Mouse (Mus musculus) testis, adult 2 months (tissue): ENCODE measurements around the gene Prrt2. TPM values are rescaled to one million over a fixed set of nuclear protein-coding genes. Genes with fewer than 3 reads are reported as not detected.

ENCODE experiments used
- H3K27ac ChIP-seq: fragments of 200-500 bp; 2 replicates; pipeline ENCODE4 v1.5.1; 2012; ENCODE audit warnings: low read depth, low read length; ENCODE audit not compliant: control insufficient read depth, insufficient read depth
- H3K27me3 ChIP-seq: fragments of 200-500 bp; 2 replicates; pipeline ENCODE4 v1.6.1; 2012; ENCODE audit warnings: mild to moderate bottlenecking, low read length, moderate library complexity; ENCODE audit not compliant: control insufficient read depth, insufficient read depth
- H3K36me3 ChIP-seq: fragments of 200-500 bp; 2 replicates; pipeline ENCODE4 v1.6.1; 2012; ENCODE audit warnings: mild to moderate bottlenecking, low read length; ENCODE audit not compliant: control insufficient read depth, insufficient read depth
- H3K4me1 ChIP-seq: fragments of 200-500 bp; 2 replicates; pipeline ENCODE4 v1.6.1; 2012; ENCODE audit warnings: low read length; ENCODE audit not compliant: control insufficient read depth, insufficient read depth
- H3K4me3 ChIP-seq: fragments of 200-500 bp; 2 replicates; pipeline ENCODE4 v1.5.1; 2012; ENCODE audit warnings: low read depth, mild to moderate bottlenecking, low read length, moderate library complexity, mixed read lengths; ENCODE audit not compliant: control insufficient read depth
- CTCF ChIP-seq: fragments of 200-500 bp; IDR thresholded peaks from 2 replicates; pipeline ENCODE4 v1.5.1; 2012; ENCODE audit warnings: low read depth, mild to moderate bottlenecking, inconsistent platforms, low read length, moderate library complexity; ENCODE audit not compliant: control insufficient read depth, insufficient read depth, insufficient replicate concordance
- POLR2A ChIP-seq: fragments of 200-500 bp; IDR thresholded peaks from 2 replicates; pipeline ENCODE4 v1.6.1; 2012; ENCODE audit warnings: low read depth, mild to moderate bottlenecking, inconsistent platforms, low read length, moderate library complexity; ENCODE audit not compliant: control insufficient read depth
- polyA plus RNA-seq: library from polyadenylated mRNA; depleted of rRNA; stranded (reverse); fragments of >200 nt; gene quantifications from 2 replicates; pipeline ENCODE4 v1.2.3, GENCODE M21; 2012

Gene Prrt2
- polyA plus RNA-seq, 1 experiment, result 3.4 TPM

DNA sequence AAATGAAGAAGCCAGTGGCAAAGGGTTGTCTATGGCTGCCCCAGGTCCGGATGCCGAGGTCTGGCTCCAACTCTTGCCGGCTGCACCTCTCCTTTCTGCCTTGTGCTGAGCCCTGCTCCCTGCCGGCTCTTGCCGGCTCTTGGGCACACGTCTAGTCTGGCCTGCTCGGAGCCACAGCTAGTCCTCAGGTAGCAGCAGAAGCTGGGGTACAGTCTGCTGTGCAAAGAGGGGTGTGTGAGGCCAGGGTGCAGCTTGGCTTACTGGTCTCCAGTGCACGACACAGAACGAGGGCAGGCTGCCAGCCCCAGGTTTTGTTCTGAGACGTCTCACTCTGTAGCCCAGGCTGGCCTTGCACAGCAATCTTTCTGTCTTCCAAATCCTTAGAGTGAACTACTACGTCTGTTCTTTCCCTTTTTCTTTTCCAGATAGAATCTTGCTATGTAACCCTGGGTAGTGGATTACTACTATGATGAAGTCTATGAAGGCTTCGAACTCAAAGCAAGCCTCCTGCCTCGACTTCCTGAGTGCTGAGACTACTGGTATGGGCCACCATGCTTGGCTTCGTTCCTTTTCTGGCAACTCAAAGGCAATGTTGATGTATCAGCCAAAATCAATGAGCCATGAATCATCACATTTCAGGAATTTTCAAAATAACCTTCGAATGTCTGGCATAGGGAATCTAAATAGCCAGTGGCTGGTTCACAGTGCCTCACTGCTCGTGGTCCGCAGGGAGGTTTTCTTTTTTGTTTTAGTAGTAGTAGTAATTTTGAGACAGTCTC is 11.5 kb downstream of the Prrt2 start:
- Histone ChIP-seq H3K36me3 (no peaks in the 10 kb centered on the region), H3K4me3 (no peak overlapping the region), H3K27ac (peak overlapping the region; percentile 10; the same call in 1 of the 2 replicates), H3K27me3 (no peaks in the 10 kb centered on the region), H3K4me1 (peaks cover 5% of the 10 kb centered on the region; the same call in 1 of the 2 replicates)
- no peak for TF ChIP-seq POLR2A
- no peak for TF ChIP-seq CTCF

DNA sequence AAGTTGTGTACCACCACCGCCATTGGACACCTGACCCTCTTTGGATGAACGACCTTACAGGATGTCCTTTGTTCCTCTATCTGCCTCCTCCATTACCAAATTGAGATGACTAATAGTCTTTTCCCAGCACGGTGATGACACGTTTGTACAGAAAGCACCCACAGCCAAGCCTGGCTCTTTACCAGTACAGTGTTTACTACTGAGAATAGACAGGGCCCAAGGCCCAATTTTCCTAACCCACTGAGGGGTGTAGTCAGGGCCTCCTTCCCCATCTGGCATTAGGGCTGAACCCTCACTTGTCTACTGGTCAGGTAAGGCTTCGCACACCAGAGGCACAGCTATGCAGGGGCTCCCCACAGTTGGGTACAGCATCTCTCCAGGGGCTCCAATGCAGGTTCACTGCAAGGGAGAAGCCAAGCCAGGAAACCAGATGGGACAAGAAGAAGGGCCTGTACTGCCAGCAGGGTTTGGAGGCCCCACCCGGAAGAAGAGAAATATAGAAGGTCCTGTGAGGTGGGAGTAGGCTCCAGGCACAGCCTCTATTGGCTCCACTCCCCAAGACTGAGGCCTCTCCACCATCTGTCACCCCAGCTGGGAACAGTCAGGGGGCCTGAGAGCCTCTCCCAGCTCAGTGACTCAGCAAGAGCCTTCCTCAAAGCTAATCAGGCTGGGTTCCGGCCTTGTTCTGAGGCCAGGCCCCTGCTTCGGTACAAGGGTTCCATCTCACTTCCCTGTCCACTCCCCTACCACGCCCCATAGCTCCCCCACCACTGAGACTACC is 12.6 kb downstream of the Prrt2 start:
- Histone ChIP-seq H3K27ac (peak overlapping the region; percentile 85), H3K4me1 (peaks cover 5% of the 10 kb centered on the region; the same call in 1 of the 2 replicates), H3K4me3 (no peak overlapping the region), H3K36me3 (no peaks in the 10 kb centered on the region), H3K27me3 (no peaks in the 10 kb centered on the region)
- no peak for TF ChIP-seq CTCF
- TF ChIP-seq POLR2A, result no peak

DNA sequence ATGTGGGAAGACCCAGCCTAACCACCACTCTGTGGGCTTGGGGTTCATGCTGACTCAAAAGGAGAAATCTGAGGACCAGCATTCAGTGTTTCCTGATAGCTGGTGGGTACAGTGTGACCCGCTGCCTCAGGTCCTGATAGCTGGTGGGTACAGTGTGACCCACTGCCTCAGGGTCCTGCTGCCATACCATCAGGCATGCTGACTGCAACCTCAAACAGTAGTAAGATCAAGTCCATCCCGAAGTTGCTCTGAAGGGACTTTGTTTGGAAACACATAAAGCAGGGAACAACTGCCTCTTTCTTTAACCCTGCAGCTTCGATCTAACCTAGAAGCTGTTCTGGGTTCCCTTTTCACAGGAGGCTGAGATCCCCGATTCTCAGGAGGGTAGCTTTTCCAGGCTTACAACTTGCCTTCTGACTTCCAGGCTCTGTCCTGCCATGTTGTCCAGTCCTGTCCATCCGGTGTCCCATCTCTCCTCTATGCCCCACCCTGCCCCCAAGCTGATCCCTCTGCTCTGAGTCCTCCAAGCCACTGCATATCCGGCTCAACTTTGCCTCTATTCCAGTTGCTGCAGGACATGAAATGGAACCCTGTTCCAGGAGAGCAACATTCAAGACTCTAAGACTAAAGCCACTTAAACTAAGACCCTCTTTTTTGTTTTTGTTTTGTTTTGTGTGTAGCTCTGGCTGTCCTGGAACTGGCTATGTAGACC is 13.5 kb downstream of the Prrt2 start:
- peaks cover 5% of the 10 kb centered on the region; the same call in 1 of the 2 replicates for H3K4me1 ChIP-seq
- no peak overlapping the region for H3K4me3 ChIP-seq
- H3K27ac ChIP-seq, result no peak overlapping the region
- TF ChIP-seq CTCF, result no peak
- no peaks in the 10 kb centered on the region for H3K36me3 ChIP-seq
- H3K27me3 ChIP-seq, result no peaks in the 10 kb centered on the region

- peaks cover 7% of the 10 kb centered on the region for H3K4me1 ChIP-seq
- no peaks in the 10 kb centered on the region for H3K27me3 ChIP-seq
- TF ChIP-seq POLR2A (no peak), CTCF (no peak)
- H3K4me3 ChIP-seq, result no peak overlapping the region
- no peaks in the 10 kb centered on the region for H3K36me3 ChIP-seq
- H3K27ac ChIP-seq, result no peak overlapping the region
Measured at GRCm38 (mm10) chr7:127004122-127004875, 16.7 kb downstream of the Prrt2 start.

DNA sequence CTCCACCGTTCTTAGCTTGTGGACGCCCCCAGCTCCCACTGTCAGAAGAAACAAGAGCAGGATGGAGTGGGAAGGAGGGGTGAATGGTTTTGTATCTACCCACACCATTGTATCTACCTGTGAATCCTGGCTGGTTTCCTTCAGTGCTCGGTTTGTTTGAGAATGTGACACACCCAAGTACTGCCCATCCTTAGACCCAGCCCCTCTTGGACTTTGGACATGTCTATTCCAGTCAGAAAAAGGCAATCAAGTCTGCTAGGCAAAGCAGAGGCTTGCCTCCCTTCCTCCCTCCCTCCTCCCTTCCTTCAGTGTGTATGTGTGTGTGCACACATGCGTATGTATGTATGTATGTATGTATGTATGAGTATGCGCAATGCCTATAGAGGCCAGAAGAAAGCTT is 17.4 kb downstream of the Prrt2 start:
- TF ChIP-seq POLR2A (no peak), CTCF (no peak)
- peaks cover 5% of the 10 kb centered on the region for H3K4me1 ChIP-seq
- no peak overlapping the region for H3K4me3 ChIP-seq
- no peaks in the 10 kb centered on the region for H3K36me3 ChIP-seq
- H3K27ac ChIP-seq, result no peak overlapping the region
- H3K27me3 ChIP-seq, result no peaks in the 10 kb centered on the region

DNA sequence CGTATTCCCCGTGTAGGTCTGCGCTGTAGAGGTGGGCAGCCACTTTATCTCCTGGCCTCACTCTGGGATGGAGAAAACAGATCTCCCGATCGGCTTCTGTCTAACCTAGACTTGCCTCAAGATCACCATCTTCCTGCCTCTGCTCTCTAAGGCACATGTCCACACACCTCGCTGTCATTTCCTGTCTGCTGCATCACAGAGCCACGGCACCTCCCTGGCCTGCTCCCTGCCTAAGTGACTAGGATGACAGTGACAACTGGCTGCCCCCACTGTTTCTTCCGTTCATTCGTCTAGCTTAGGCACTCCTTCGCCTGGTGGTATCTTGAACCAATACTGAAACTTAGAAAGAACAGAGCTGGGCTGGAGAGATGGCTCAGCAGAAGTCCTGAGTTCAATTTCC is 21.4 kb downstream of the Prrt2 start:
- peaks cover 2% of the 10 kb centered on the region; the same call in 1 of the 2 replicates for H3K4me1 ChIP-seq
- no peak overlapping the region for H3K27ac ChIP-seq
- H3K4me3 ChIP-seq, result no peak overlapping the region
- no peaks in the 10 kb centered on the region for H3K27me3 ChIP-seq
- no peaks in the 10 kb centered on the region for H3K36me3 ChIP-seq
- TF ChIP-seq POLR2A (no peak), CTCF (no peak)
